Mouse (Mus musculus): ENCODE measurements around the gene Gm20388. TPM values are rescaled to one million over a fixed set of nuclear protein-coding genes. Genes with fewer than 3 reads are reported as not detected.

Gm20388 gene
- polyA plus RNA-seq, 1 experiment from 2014 or later: not detected

GRCm38 (mm10) chr8:121740721-121741120 lies 1830.1 kb downstream of the Gm20388 start:
- H3K27me3 ChIP-seq (replicated peaks): peaks cover 56% of the 10 kb centered on the region
- no peak for ATAC-seq (ENCODE audit: extremely low read depth, insufficient number of reproducible peaks, low FRiP score, low TSS enrichment)
- no peak overlapping the region for H3K9ac ChIP-seq
- WGBS: 74% methylated on average over 10 of the region's 10 CpGs
- no peak overlapping the region for H3K4me3 ChIP-seq
- H3K36me3 ChIP-seq: no peaks in the 10 kb centered on the region
- H3K4me1 ChIP-seq: no peaks in the 10 kb centered on the region
- H3K4me2 ChIP-seq: no peak overlapping the region
- H3K9me3 ChIP-seq: no peaks in the 10 kb centered on the region
- no peak overlapping the region for H3K27ac ChIP-seq (replicated peaks)

DNA sequence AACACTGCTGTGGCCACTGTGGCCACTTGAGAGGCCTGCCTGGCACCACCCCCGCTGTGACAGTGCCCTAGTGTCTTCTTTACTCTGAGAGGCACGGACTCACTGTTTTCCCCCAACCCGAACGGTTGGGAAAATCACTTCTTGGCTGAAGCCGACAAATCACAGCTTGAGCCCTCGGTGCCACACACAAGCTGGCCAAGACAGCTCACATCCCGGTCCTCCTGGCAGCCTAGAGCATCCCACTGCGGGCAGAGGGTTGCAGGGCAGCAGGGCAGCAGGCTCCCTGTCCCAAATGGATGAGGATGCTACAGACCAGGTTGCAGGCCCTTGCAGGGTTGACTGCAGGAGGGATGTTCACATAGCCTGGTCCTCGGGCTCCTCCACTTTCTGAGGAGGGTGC lies 1838.9 kb downstream of the Gm20388 start:
- ATAC-seq (ENCODE audit: extremely low read depth, insufficient number of reproducible peaks, low FRiP score, low TSS enrichment): no peak
- H3K9ac ChIP-seq: no peak overlapping the region
- no peak overlapping the region for H3K27ac ChIP-seq (replicated peaks)
- WGBS: 67% methylated on average over 9 of the region's 9 CpGs
- no peaks in the 10 kb centered on the region for H3K36me3 ChIP-seq
- H3K4me3 ChIP-seq: no peak overlapping the region
- H3K9me3 ChIP-seq: peaks cover 11% of the 10 kb centered on the region
- H3K27me3 ChIP-seq (replicated peaks): peaks cover 62% of the 10 kb centered on the region
- H3K4me1 ChIP-seq: no peaks in the 10 kb centered on the region
- H3K4me2 ChIP-seq: no peak overlapping the region

DNA sequence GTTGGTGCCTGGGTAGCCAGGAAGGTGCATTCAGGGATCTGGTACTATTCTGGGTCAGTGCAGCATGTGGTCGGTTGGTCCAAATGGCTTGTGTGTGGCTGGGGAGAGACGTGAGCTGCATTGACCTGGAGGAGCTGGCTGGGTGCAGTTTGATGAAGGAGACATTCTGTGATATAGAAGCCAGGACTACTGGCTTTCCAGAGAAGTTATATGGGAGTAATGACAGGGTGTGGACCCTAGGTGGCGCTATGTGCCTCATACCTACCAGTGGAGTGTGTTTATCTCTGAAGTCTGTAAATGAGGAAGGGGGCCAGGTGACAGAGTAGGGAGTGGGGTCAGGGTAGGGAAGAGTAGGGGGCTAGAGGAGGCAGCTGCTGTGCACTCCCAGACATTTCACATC lies 1839.9 kb downstream of the Gm20388 start:
- Histone ChIP-seq H3K27me3 (replicated peaks) (peaks cover 72% of the 10 kb centered on the region), H3K4me3 (no peak overlapping the region), H3K27ac (replicated peaks) (no peak overlapping the region), H3K36me3 (no peaks in the 10 kb centered on the region), H3K9ac (no peak overlapping the region), H3K4me1 (no peaks in the 10 kb centered on the region), H3K9me3 (peaks cover 11% of the 10 kb centered on the region), H3K4me2 (no peak overlapping the region)
- 33% methylated on average over 3 of the region's 3 CpGs for WGBS
- ATAC-seq (ENCODE audit: extremely low read depth, insufficient number of reproducible peaks, low FRiP score, low TSS enrichment): no peak

DNA sequence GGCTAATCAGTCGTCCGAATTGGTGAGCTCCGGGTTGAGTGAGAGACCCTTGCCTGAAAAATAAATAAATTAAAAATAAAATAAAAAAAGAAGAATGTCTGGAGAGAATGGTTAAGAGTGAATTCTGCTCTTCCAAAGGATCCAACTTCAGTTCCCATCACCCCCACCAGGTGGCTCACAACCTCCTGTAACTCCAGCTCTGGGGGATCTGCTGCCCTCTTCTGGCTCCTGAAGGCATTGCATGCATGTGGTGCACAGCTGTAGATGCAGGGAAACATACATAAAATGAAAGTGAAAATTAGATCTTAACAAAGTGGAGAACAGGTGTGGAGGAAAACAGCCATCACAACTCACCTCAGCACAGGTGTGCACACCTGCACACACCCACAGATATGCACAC lies 1840.8 kb downstream of the Gm20388 start:
- H3K9me3 ChIP-seq: peaks cover 11% of the 10 kb centered on the region
- H3K4me2 ChIP-seq: no peak overlapping the region
- H3K27ac ChIP-seq (replicated peaks): no peak overlapping the region
- no peak for ATAC-seq (ENCODE audit: extremely low read depth, insufficient number of reproducible peaks, low FRiP score, low TSS enrichment)
- 16% methylated on average over 3 of the region's 3 CpGs for WGBS
- no peaks in the 10 kb centered on the region for H3K4me1 ChIP-seq
- H3K4me3 ChIP-seq: no peak overlapping the region
- H3K9ac ChIP-seq: no peak overlapping the region
- H3K36me3 ChIP-seq: no peaks in the 10 kb centered on the region
- peaks cover 75% of the 10 kb centered on the region for H3K27me3 ChIP-seq (replicated peaks)

DNA sequence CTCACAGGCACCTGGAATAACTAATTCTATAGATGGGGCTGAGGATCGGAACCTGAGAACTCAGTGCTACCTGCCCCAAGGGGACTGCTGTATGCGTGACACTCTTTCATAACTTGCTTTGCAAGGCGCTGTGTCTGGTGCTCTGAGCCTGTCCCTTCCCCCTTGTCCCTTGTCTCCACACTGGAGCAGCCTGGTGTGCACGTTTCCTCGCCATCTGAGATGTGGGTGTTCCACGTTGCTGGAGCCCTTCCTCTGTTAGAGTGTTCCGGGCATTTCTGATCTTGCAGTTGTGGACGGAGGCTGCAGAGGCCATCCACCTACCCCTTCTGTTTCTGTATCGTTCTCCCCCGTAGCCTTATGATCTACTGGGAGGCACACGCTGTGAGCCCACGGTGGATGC lies 1847.8 kb downstream of the Gm20388 start:
- no peaks in the 10 kb centered on the region for H3K9me3 ChIP-seq
- H3K4me1 ChIP-seq: no peaks in the 10 kb centered on the region
- H3K4me2 ChIP-seq: no peak overlapping the region
- H3K9ac ChIP-seq: no peak overlapping the region
- H3K27ac ChIP-seq (replicated peaks): no peak overlapping the region
- no peak for ATAC-seq (ENCODE audit: extremely low read depth, insufficient number of reproducible peaks, low FRiP score, low TSS enrichment)
- 46% methylated on average over 12 of the region's 12 CpGs for WGBS
- H3K27me3 ChIP-seq (replicated peaks): peaks cover 57% of the 10 kb centered on the region
- no peaks in the 10 kb centered on the region for H3K36me3 ChIP-seq
- no peak overlapping the region for H3K4me3 ChIP-seq

DNA sequence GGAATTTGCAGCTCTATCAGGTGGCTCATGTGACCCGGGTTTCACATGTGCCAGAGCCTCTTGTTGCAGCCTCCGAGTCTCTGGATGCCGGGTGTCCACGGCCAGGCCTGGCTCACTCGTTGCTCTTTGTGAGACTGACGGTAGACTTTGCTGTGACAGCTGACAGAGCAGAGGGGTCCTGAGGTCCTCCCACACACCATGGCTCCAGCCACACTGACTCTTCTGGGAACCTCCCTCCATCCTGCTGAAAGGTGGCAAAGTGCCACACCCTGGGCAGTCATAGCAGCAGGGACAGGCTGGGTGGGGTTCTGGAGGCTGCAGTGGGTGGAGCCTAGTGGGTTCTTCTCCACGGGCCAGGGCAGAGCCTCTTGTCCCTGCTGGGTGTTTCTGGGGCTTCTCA lies 1849.8 kb downstream of the Gm20388 start:
- H3K36me3 ChIP-seq: no peaks in the 10 kb centered on the region
- H3K4me2 ChIP-seq: no peak overlapping the region
- no peak overlapping the region for H3K4me3 ChIP-seq
- H3K27me3 ChIP-seq (replicated peaks): peaks cover 40% of the 10 kb centered on the region
- H3K4me1 ChIP-seq: no peaks in the 10 kb centered on the region
- ATAC-seq (ENCODE audit: extremely low read depth, insufficient number of reproducible peaks, low FRiP score, low TSS enrichment): no peak
- WGBS: 61% methylated on average over 7 of the region's 7 CpGs
- H3K27ac ChIP-seq (replicated peaks): no peak overlapping the region
- no peak overlapping the region for H3K9ac ChIP-seq
- no peaks in the 10 kb centered on the region for H3K9me3 ChIP-seq

DNA sequence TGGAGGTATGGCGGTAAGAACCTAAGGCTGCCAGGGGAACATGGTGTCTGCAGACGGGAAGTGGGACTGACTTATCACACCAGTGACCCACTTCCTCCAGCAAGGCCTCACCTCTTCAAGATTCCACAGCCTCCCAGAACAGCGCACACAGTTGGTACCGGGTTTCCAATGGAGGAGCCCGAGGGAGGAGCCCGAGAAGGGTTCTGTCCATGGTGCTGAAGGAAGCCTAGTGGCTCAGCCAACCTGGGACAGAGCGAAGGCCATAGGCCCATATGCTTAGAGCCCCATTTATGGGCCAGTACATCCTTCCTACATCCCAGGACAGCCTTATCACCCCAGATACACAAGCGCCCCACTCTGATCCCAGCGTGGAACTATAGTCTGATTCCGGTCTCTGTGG lies 1850.8 kb downstream of the Gm20388 start:
- no peak overlapping the region for H3K4me3 ChIP-seq
- no peaks in the 10 kb centered on the region for H3K9me3 ChIP-seq
- no peak overlapping the region for H3K4me2 ChIP-seq
- H3K27ac ChIP-seq (replicated peaks): no peak overlapping the region
- H3K9ac ChIP-seq: no peak overlapping the region
- 23% methylated on average over 10 of the region's 10 CpGs for WGBS
- peaks cover 33% of the 10 kb centered on the region for H3K27me3 ChIP-seq (replicated peaks)
- H3K4me1 ChIP-seq: no peaks in the 10 kb centered on the region
- no peak for ATAC-seq (ENCODE audit: extremely low read depth, insufficient number of reproducible peaks, low FRiP score, low TSS enrichment)
- no peaks in the 10 kb centered on the region for H3K36me3 ChIP-seq

DNA sequence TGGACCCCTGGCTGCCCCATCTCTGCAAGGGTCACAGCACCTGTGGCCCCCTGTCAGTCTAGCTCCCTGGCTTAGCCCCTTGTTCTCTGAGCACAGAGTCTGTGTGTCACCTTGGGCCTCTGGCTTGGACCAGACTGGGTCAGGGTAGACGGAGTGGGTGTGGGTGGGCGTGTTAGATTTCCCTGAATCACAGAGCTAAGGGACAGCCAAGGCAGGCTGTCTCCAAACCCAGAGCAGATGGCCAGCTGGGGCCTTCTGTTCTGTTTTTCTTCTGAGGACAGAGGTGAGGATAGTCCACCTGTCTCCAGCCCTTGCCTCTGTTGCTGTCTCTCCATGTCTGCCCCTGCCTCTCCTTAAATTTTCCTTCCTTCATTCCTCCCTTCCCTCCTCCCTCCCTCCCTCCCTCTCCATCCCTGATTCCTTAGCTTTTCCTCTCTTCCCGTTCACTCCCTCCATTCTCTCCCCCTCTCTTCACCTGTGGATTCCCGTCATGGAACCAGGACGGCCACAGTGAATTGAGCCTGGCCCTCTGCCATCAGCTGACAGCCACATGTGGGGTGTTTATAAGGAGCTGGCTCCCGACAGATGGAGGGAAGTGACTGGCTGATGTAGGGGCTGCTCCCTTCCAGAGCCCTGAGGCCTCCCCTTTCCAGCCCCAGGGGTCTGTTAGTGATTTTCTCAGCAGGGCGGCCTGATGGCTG lies 1852.5 kb downstream of the Gm20388 start:
- no peaks in the 10 kb centered on the region for H3K36me3 ChIP-seq
- no peak for ATAC-seq (ENCODE audit: extremely low read depth, insufficient number of reproducible peaks, low FRiP score, low TSS enrichment)
- no peak overlapping the region for H3K4me3 ChIP-seq
- H3K9ac ChIP-seq: no peak overlapping the region
- no peaks in the 10 kb centered on the region for H3K9me3 ChIP-seq
- H3K4me2 ChIP-seq: no peak overlapping the region
- H3K27me3 ChIP-seq (replicated peaks): peaks cover 37% of the 10 kb centered on the region
- no peak overlapping the region for H3K27ac ChIP-seq (replicated peaks)
- H3K4me1 ChIP-seq: no peaks in the 10 kb centered on the region
- 48% methylated on average over 7 of the region's 7 CpGs for WGBS

- ATAC-seq (ENCODE audit: extremely low read depth, insufficient number of reproducible peaks, low FRiP score, low TSS enrichment): no peak
- no peaks in the 10 kb centered on the region for H3K36me3 ChIP-seq
- H3K27me3 ChIP-seq (replicated peaks): peaks cover 34% of the 10 kb centered on the region
- no peak overlapping the region for H3K4me2 ChIP-seq
- no peaks in the 10 kb centered on the region for H3K9me3 ChIP-seq
- no peak overlapping the region for H3K9ac ChIP-seq
- H3K27ac ChIP-seq (replicated peaks): no peak overlapping the region
- no peak overlapping the region for H3K4me3 ChIP-seq
- WGBS: 52% methylated on average over 9 of the region's 9 CpGs
- H3K4me1 ChIP-seq: no peaks in the 10 kb centered on the region
Measured at GRCm38 (mm10) chr8:121763700-121764013, 1853.0 kb downstream of the Gm20388 start.

DNA sequence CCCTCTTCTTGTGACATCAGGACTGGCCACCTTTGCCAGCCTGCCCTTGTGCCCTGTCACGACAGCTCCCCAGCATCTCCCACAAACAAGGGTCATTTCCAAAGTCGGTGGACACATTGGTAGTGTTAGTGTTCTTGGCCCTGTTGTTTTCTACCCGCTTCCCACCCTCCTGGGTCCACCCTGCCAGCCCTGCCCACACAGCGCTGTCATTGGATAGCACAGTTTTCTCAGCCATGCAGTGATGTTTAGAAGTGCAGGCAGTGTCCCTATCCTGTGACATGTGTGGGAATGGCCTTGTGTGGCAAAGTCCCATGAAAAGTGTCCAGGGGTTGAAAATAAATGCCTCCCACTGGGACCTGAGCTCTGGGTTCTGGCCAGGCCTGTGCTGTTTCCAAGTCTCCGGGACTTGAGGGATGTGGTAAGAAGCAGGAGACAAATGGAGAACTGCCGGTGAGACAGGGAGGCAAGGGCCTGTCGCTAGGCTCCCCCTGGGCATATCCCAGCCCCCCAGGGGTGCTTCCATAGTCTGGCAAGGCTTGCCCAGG lies 1855.0 kb downstream of the Gm20388 start:
- Histone ChIP-seq H3K9me3 (no peaks in the 10 kb centered on the region), H3K27me3 (replicated peaks) (peaks cover 19% of the 10 kb centered on the region), H3K4me2 (no peak overlapping the region), H3K27ac (replicated peaks) (no peak overlapping the region), H3K4me1 (no peaks in the 10 kb centered on the region), H3K9ac (no peak overlapping the region), H3K4me3 (no peak overlapping the region), H3K36me3 (no peaks in the 10 kb centered on the region)
- no peak for ATAC-seq (ENCODE audit: extremely low read depth, insufficient number of reproducible peaks, low FRiP score, low TSS enrichment)
- 65% methylated on average over 7 of the region's 7 CpGs for WGBS

DNA sequence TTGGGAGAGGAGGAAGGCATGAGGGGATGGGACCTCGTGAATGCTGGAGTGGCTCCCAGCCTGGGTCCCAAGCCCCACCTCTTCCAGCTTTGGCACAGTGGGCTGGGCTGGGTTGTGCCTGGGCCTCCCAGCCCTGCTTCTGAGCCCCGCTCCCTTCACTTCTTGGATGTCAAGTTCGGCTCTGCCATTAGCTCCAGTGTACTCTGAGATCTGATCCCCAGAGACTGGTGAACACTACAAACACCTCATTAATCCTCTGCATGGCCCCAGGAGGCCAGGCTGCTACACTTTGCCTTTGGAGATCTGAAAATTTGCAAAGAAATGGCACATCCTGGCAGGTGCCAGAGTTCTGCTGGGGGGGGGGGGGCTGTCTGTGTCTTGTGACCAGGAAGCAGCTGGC lies 1858.5 kb downstream of the Gm20388 start:
- no peaks in the 10 kb centered on the region for H3K4me1 ChIP-seq
- no peak overlapping the region for H3K27ac ChIP-seq (replicated peaks)
- H3K9ac ChIP-seq: no peak overlapping the region
- WGBS: 39% methylated on average over 3 of the region's 3 CpGs
- H3K4me3 ChIP-seq: no peak overlapping the region
- no peaks in the 10 kb centered on the region for H3K9me3 ChIP-seq
- no peak for ATAC-seq (ENCODE audit: extremely low read depth, insufficient number of reproducible peaks, low FRiP score, low TSS enrichment)
- H3K36me3 ChIP-seq: no peaks in the 10 kb centered on the region
- peaks cover 30% of the 10 kb centered on the region for H3K27me3 ChIP-seq (replicated peaks)
- no peak overlapping the region for H3K4me2 ChIP-seq

- Histone ChIP-seq H3K4me3 (no peak overlapping the region), H3K27me3 (replicated peaks) (peaks cover 30% of the 10 kb centered on the region), H3K4me2 (no peak overlapping the region), H3K36me3 (no peaks in the 10 kb centered on the region), H3K4me1 (no peaks in the 10 kb centered on the region), H3K9ac (no peak overlapping the region), H3K27ac (replicated peaks) (no peak overlapping the region), H3K9me3 (no peaks in the 10 kb centered on the region)
- ATAC-seq (ENCODE audit: extremely low read depth, insufficient number of reproducible peaks, low FRiP score, low TSS enrichment): no peak
- 84% methylated on average over 2 of the region's 2 CpGs for WGBS
Measured at GRCm38 (mm10) chr8:121769621-121770020, 1859.0 kb downstream of the Gm20388 start.

All from heart, embryonic 13.5 days (tissue).